Mouse (Mus musculus): Measurements from ENCODE around the gene Madd. TPM values are rescaled to one million over a fixed set of nuclear protein-coding genes. Genes with fewer than 3 reads are reported as not detected.
"Not testable (repeated sequence)": the region's sequence is repeated elsewhere in the genome, so short reads cannot be mapped to it uniquely, and the experiment has no call there.

The Madd gene
- polyA plus RNA-seq, 1 experiment = 107 TPM

DNA sequence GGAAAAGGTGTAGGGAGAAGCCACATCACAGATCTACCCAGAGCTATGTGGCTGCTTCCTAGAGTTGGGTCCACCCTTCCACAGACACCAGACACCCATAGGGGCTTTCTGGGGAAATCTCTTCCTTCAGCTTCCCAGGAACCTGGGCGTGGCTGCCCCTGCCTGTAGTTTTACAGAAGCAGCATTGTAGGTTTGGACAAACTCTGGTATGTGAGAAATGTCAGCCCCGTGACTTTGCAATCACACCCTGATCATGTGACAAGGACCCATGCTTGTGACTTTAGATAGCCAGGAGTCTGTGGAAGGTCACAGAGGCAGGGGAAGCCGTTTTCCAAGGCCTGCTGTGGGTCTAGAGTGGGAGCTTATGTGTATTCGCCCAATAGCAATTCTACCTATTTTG lies 71.1 kb downstream of the Madd start:
- TF ChIP-seq POLR2A (IDR thresholded peaks at IDR 0.05; ENCODE audit: borderline replicate concordance, extremely low read depth, insufficient read depth, insufficient read length, poor library complexity, severe bottlenecking) (no peak), CTCF (IDR thresholded peaks at IDR 0.05; ENCODE audit: borderline replicate concordance, extremely low read depth, insufficient read depth, insufficient read length) (no peak)
- DNase-seq (ENCODE audit: low read depth) = no peak

GRCm38 (mm10) chr2:91111832-91112231 lies 71.8 kb downstream of the Madd start:
- DNase-seq (ENCODE audit: low read depth) = not testable (repeated sequence)

DNA sequence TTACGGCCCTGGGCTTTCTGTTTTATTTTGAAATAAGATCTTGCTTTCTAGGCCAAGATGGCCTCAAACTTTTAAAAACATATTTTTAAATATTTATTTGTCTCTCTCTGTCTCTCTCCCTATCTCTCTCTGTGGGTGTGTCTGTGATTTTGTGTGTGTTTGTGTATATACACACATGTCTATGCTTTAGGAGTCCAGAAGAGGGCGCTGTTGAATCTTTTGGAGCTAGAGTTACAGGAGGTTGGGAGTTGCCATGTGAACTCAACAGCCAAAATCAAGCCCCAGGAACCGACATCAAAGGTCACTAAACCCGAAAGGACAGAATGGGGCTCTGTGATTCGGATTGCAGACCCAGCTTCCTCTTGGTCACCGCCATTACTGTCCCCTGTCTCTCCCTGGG lies 73.2 kb downstream of the Madd start:
- TF ChIP-seq POLR2A (IDR thresholded peaks at IDR 0.05; ENCODE audit: borderline replicate concordance, extremely low read depth, insufficient read depth, insufficient read length, poor library complexity, severe bottlenecking) (no peak), CTCF (IDR thresholded peaks at IDR 0.05; ENCODE audit: borderline replicate concordance, extremely low read depth, insufficient read depth, insufficient read length) (no peak; the same call in 1 of the 2 replicates)
- no peak for DNase-seq (ENCODE audit: low read depth)

- no peak for TF ChIP-seq POLR2A (IDR thresholded peaks at IDR 0.05; ENCODE audit: borderline replicate concordance, extremely low read depth, insufficient read depth, insufficient read length, poor library complexity, severe bottlenecking)
- DNase-seq (ENCODE audit: low read depth) = no peak
These were observed 73.7 kb downstream of the Madd start for GRCm38 (mm10) chr2:91109807-91110385.

- no peak for DNase-seq (ENCODE audit: low read depth)
- TF ChIP-seq CTCF (IDR thresholded peaks at IDR 0.05; ENCODE audit: borderline replicate concordance, extremely low read depth, insufficient read depth, insufficient read length) (no peak), POLR2A (IDR thresholded peaks at IDR 0.05; ENCODE audit: borderline replicate concordance, extremely low read depth, insufficient read depth, insufficient read length, poor library complexity, severe bottlenecking) (no peak)
These were observed 74.4 kb downstream of the Madd start for GRCm38 (mm10) chr2:91109241-91109640.

DNA sequence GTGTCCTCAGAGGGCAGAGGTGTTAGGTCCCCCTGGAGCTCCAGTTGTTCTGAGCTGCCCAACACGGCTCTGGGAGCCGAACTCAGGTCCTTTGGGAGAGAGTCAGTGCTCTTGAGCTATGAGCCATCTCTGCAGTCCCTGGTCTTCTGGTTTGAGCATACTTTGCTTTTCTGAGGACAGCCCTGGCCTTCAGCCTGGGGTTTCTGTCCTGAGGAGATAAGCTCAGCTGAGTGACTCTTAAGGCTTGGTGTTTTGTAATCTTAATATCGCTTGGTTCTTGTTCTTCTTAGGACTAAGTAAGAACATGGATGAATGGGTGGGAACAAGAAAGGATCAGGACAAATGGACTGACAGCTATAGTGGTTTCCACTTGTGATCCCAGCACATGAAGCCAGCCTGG lies 75.5 kb downstream of the Madd start:
- TF ChIP-seq POLR2A (IDR thresholded peaks at IDR 0.05; ENCODE audit: borderline replicate concordance, extremely low read depth, insufficient read depth, insufficient read length, poor library complexity, severe bottlenecking) = no peak
- no peak for TF ChIP-seq CTCF (IDR thresholded peaks at IDR 0.05; ENCODE audit: borderline replicate concordance, extremely low read depth, insufficient read depth, insufficient read length)
- no peak for DNase-seq (ENCODE audit: low read depth)

DNA sequence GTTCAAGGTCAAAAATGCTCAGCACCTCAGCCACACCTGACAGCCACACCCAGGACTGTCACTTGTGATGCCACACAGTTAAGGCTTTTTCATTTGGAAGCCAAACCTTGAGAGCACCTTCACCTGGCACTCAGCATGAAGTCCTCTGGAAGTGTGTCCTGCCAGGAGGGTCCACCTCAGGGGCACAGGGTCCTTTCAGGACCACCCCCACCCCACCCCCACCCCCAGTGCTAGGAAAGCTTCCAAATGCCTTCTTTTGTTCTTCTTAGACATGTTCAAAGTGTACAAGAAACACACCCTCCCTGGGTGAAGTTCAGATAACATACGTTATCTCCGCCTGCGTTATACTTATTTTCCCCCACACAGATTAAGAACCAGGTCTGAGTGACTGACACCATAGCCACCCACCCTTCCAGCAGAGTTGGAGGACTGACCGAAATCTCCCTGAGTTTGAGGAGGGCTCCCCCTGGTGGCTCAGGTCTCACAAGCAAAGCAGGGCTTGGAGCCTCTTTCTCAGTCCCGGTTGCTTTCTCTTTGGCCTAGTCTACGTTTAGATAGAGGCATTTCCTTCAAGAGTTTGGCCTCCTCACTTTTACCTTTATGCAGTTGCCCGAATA lies 82.4 kb downstream of the Madd start:
- TF ChIP-seq POLR2A (IDR thresholded peaks at IDR 0.05; ENCODE audit: borderline replicate concordance, extremely low read depth, insufficient read depth, insufficient read length, poor library complexity, severe bottlenecking) (no peak), CTCF (IDR thresholded peaks at IDR 0.05; ENCODE audit: borderline replicate concordance, extremely low read depth, insufficient read depth, insufficient read length) (peak; percentile 98)
- peak; percentile 93 for DNase-seq (ENCODE audit: low read depth)

- no peak for TF ChIP-seq CTCF (IDR thresholded peaks at IDR 0.05; ENCODE audit: borderline replicate concordance, extremely low read depth, insufficient read depth, insufficient read length)
- no peak for TF ChIP-seq POLR2A (IDR thresholded peaks at IDR 0.05; ENCODE audit: borderline replicate concordance, extremely low read depth, insufficient read depth, insufficient read length, poor library complexity, severe bottlenecking)
- no peak for DNase-seq (ENCODE audit: low read depth)
These were observed 85.5 kb downstream of the Madd start for GRCm38 (mm10) chr2:91098156-91098555.

DNA sequence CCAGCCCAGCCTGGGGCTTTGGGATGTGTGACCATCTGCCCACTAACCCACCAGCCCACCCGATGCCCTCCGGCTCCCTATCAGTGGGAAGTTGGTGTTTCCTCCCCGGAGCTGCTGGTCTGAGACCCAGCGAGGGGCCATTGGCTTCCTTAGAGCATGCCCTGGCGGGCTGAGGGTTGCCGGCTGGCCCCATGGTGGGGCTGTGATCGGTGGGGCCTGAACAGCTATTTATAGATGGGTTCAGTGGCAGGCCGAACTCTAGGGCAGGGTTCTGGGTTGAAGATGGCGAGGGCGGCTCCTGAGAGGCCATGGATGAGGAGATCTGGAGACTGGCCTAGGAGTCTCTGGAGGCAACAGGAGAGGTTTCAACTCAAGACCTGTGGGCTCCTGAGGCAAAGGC lies 86.6 kb downstream of the Madd start:
- no peak for DNase-seq (ENCODE audit: low read depth)
- no peak for TF ChIP-seq POLR2A (IDR thresholded peaks at IDR 0.05; ENCODE audit: borderline replicate concordance, extremely low read depth, insufficient read depth, insufficient read length, poor library complexity, severe bottlenecking)
- no peak for TF ChIP-seq CTCF (IDR thresholded peaks at IDR 0.05; ENCODE audit: borderline replicate concordance, extremely low read depth, insufficient read depth, insufficient read length)

DNA sequence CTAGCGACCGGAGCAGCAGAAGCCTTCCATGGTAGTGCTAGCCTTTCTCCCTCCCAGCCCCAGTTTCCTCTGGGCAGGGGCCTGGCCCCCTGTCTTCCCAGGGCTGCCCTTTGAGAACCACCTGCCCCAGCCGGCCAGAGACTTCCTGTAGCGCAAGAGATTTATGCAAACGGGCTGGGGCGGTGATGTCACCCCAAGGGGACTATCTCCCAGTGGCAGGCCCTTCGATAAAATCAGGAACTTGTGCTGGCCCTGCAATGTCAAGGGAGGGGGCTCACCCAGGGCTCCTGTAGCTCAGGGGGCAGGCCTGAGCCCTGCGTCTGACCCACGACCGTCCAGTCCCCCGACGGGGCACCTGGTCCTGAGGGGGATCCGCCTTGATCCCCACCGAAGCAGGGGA lies 87.1 kb downstream of the Madd start:
- DNase-seq (ENCODE audit: low read depth) = no peak
- no peak for TF ChIP-seq CTCF (IDR thresholded peaks at IDR 0.05; ENCODE audit: borderline replicate concordance, extremely low read depth, insufficient read depth, insufficient read length)
- TF ChIP-seq POLR2A (IDR thresholded peaks at IDR 0.05; ENCODE audit: borderline replicate concordance, extremely low read depth, insufficient read depth, insufficient read length, poor library complexity, severe bottlenecking) = no peak

DNA sequence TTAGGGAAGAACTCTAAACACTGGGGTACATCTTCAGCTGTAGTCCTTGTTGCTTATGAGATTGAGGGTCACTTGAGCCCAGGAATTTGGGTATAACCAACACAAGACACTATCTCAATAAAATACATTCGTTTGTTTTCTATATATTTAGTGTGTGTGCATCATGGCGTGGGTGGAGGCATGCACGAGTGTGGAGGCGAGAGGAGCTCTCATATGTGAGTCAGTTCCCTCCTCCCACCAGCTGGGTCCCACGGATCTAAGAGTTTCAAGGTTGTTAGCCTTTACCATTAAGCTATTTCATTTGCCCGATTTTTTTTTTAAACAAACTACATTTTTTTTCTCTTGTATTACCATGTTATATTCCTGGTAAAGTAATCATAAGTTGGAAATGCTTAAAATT lies 92.8 kb downstream of the Madd start:
- TF ChIP-seq CTCF (IDR thresholded peaks at IDR 0.05; ENCODE audit: borderline replicate concordance, extremely low read depth, insufficient read depth, insufficient read length) = no peak
- TF ChIP-seq POLR2A (IDR thresholded peaks at IDR 0.05; ENCODE audit: borderline replicate concordance, extremely low read depth, insufficient read depth, insufficient read length, poor library complexity, severe bottlenecking) = no peak
- no peak for DNase-seq (ENCODE audit: low read depth)

DNA sequence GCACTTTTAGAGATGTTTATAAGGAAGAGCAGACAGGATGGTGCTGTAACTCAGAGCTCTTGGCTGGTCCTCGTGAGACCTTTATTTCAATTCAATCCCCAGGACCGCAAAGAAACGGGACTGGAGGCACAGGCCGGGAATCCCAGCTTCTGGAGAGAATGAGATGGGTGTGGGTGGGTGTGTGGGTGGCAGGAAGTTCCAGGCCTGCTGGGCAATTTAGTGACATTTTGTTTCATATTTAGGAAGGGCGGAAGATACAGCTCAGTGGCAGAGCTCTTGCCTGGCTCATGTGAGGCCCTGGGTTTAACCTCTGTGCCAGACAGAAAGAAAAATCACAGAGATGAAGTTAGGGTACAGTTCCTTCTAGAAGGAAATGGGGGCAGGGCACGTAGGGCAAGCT lies 93.4 kb downstream of the Madd start:
- TF ChIP-seq POLR2A (IDR thresholded peaks at IDR 0.05; ENCODE audit: borderline replicate concordance, extremely low read depth, insufficient read depth, insufficient read length, poor library complexity, severe bottlenecking) (no peak), CTCF (IDR thresholded peaks at IDR 0.05; ENCODE audit: borderline replicate concordance, extremely low read depth, insufficient read depth, insufficient read length) (no peak)
- DNase-seq (ENCODE audit: low read depth) = no peak
